Mouse (Mus musculus): ENCODE data around the gene Ccin.

The Ccin gene

DNA sequence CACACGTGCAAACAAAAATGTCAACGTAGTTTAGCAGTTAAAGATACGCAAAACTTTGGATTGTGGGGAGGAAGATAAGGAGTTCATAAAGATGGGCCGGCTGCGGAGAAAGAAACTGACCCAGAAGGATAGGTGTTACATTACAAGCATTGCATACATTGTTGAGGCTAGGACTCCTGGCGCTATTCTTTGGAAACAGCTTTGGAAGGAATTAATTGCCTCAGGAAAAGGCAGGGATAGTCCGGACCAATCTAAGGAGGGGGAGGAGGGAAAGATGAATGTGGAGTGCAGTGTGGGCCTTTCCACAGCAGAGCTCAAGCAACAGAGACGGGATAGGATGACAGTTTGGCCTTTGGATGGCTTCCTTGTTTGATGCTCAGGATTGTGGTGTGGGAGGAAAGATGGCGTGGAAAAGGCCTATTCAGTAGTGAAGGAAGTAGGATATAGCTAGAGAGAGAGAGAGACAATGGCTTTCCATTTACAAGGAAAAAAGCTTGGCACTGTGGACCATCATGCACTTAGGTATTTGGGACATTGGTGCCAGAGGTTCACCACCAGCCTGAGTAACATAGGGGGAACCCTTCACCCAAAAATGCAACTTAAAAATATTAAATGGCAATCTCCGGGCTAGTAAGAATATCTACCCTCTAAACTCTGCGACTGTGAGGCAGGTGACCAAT, 30.2 kb downstream of the Ccin start:
- DNase-seq (ENCODE audit: low spot score in 2 of 2), result no peak

DNA sequence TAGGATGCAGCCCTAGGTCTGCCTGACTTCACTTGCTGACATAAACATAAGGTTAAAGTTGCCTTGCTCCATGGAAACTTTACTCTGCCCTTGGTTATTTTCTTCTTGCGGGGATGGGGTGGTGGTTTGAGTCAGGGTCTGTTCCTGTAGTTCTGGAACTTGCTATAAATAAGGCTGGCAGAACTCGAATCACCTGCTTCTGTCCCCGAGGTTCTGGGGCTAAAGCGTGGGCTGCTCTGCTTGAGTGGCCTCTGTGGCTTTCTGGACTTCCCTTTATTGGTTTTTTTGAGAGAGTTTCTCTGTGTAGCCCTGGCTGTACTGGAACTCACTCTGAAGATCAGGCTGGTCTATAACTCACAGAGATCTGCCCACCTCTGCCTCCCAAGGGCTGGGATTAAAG, 32.8 kb downstream of the Ccin start:
- DNase-seq (ENCODE audit: low spot score in 2 of 2), result no peak

DNA sequence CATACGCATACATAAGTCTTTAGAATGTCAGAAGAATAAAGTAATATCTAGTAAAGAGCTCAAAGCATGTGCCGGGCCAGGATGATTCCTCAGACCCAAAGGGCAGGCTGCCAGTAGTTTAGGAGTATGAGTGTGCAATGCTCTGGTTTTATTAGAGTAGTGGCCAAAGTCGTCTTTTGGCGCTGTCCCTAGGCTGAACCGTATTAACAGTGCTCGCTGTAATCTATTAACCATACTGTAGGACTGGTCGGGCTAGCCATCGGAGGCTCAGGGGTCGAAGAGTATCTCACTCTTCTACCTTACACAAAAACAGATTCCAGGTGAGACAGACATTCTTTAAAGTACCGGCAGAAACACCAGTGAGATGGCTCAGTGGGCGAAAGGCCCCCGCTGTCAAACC, 33.5 kb downstream of the Ccin start:
- DNase-seq (ENCODE audit: low spot score in 2 of 2), result no peak

DNA sequence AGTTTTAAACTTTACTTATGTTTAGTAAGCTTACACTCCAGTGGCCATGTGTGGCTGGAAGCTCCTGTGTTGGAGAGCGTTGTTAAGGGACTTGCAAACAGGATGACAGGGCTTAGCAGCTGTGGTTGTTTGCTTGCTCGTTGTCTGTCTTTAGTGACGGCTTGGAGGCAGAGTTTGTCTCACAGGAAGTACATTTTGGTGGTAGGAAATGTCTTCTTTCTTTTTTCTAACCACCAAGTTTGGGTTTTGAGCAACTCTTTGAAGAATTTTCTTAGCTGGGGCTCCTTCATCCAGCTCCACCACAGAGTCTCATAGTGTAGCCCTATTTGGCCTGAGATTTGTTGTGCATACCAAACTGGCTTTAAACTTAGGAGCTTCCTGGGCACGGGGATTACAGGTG, 39.0 kb downstream of the Ccin start:
- DNase-seq (ENCODE audit: low spot score in 2 of 2), result no peak

DNA sequence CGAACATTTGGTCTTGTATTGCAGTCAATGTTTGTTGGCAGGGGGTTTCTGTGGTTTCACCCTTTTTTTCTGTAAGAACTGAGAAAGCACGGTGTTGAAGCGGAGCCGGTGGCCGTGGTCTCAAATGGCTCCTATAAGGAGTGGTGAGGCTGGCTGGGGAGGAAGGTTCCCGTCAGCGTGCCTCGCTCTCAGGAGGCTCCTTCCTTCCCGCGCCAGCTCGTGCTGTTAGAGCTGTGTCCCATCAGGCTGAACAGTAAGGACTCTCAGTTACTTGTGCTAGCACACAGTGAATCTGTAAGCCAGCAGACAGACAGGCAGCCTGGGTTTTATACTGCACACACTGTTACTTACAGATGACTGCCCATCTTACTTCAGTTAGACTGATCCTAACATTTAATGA, 39.5 kb downstream of the Ccin start:
- DNase-seq (ENCODE audit: low spot score in 2 of 2), result no peak

DNA sequence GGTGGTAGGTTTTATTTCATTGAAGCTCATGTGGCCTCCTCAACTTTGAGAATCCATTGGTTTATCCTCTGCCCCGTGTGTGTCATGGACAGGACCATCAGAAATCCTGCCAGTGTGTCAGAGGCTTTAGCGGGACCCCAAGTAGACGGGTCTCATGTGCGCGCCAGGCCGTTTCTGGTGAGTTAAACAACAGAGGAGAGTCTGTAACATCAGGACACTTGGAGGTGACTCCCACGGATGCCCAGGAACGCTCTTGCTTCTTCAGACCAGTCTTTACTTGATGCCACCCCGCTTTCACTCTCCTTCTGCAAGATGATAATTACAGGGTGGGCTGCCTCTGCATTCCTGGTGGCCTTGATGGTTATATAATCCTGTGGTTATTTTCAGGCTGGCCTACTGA, 40.4 kb downstream of the Ccin start:
- DNase-seq (ENCODE audit: low spot score in 2 of 2), result no peak

DNA sequence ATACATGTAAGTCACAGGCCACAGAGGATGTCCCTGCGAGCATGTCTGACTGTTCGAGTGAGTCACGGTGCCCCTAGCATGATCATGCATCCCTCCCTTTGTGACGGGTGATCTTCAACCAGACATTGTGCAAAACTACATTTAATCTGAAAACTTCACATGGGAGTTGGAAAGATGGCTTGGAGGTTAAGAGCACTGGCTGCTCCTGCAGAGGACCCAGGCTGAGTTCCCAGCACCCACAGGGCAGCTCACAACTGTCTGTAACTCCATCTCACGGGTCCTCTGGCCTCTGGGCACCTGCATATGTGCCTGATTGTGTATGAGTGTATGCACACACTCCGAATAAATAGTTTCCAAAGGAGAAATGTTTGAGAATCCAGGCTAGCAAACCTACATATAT, 41.0 kb downstream of the Ccin start:
- no peak for DNase-seq (ENCODE audit: low spot score in 2 of 2)

DNA sequence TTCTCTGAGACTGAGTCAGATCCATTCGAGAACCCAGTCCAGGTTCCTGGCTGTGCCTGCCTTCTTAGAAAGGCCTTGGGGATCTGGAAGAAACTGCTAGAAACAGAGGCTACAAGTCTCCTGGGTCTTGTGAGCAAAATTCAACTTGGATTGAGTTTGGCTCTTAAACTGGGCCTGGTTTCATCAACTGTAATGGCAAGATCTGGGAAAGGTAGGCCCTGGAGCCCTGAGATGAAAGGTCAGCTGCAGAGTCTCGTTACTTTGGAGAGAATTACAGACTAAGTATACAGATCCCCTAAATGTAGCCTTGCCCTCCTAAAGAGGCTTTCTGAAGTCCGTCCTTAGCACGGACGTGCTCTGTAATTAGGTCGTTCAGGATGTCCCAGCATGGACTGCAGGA, 42.3 kb downstream of the Ccin start:
- DNase-seq (ENCODE audit: low spot score in 2 of 2), result no peak

DNA sequence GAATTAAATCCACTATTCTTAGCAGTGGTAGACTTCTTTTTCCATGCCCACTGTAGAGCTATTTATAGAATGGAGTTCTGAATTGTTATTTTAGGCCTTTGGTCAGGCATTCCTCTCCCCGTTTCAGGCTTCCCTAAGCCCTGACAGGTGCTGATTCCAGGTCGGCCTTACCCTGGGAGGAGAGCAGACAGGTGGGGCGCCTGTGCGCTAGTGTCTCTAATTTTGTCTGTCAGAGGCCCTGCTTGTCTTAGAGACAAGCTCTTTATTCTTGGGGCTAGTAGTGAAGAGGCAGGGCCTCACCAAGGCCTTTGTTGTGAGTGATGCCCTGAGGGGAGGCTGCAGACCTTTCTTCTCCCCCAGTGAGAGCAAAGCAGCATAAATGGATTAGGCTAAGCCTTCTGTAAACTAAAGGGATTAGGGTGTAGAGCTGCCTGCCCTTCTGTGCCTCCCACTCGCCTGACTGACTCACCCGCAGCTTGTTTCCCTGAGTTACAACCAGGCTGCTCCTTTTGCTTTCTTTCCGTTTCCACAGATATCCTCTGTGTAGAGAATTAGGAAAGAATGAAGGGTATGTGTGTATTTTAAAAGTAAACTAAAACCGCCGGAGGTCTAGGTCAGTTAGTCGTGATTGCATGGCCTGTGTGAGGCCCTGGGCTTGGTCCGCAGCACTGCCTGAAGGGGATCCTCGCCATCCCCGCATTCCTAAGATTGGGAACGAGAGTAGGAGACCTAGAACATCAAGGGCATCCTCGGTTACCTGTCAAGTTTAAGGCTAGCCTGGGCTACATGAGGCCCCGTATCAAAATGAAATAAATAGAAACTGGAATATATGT, 45.2 kb downstream of the Ccin start:
- no peak for DNase-seq (ENCODE audit: low spot score in 2 of 2)

DNA sequence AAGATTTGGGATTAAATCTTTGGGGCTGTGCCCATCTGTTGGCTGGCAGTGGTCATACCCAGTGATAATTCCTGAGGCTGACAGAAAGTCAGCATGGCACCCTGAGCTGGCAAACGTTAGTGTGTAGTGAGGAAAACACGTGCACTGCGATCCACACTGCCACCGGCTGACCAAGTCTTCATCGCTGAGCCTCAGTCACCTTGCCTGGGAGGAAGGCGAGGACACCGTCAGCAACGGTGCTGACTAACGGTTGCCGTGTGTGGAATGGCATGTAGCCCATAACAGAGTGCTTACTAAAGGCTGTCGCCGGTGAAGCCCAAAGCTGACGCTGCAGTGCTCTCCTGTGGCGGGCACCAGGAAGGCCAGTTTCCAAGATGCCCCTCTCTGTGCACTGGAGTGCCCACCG, 46.4 kb downstream of the Ccin start:
- no peak for DNase-seq (ENCODE audit: low spot score in 2 of 2)

DNA sequence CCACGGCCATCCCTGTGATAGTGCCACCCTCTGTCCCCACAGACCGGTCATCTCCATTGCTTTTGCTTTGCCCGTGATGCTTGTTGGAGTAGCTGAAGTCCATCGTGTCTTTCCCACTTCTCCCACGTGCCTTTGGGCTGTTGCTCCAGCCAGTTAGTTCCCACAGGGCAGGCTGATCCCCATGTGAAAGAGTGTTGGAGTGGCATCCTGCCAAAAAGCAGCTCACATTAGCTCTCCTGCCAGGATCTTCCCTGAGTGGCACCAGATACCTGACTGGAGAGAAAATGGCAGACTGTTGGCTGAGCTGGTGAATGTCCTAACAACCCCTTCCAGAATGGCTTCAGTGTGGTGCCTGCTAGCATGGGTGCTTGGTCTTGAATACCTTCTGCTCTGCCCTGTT, 48.2 kb downstream of the Ccin start:
- peak in 1 of 2 experiments; percentile 31 for DNase-seq (ENCODE audit: low spot score in 2 of 2)
